Mouse (Mus musculus): Measurements from ENCODE around the gene Zfp775. TPM values are rescaled to one million over a fixed set of nuclear protein-coding genes. Genes with fewer than 3 reads are reported as not detected.

Gene Zfp775
- polyA plus RNA-seq, 1 experiment from 2014 or later = 5.2 TPM

GRCm38 (mm10) chr6:48581257-48581656 is 20.6 kb upstream of the Zfp775 start:
- ATAC-seq (ENCODE audit: insufficient read depth, low FRiP score) = no peak; the same call in 1 of the 2 replicates
- 30% methylated on average over 3 of the region's 3 CpGs for WGBS
- Histone ChIP-seq H3K27me3 (ENCODE audit: control insufficient read depth, insufficient read depth, low read length) (no peaks in the 10 kb centered on the region), H3K36me3 (ENCODE audit: control insufficient read depth, insufficient read depth, low read length) (no peaks in the 10 kb centered on the region), H3K4me2 (ENCODE audit: low read depth, low read length) (no peak overlapping the region), H3K4me3 (replicated peaks; ENCODE audit: low read length) (no peak overlapping the region), H3K9ac (ENCODE audit: low read length) (no peak overlapping the region), H3K4me1 (ENCODE audit: control insufficient read depth, insufficient read depth, low read length) (peaks cover 18% of the 10 kb centered on the region), H3K27ac (ENCODE audit: low read length) (no peak overlapping the region), H3K9me3 (replicated peaks; ENCODE audit: control insufficient read depth, low read length) (no peaks in the 10 kb centered on the region)

GRCm38 (mm10) chr6:48582037-48582436 is 19.8 kb upstream of the Zfp775 start:
- Histone ChIP-seq H3K27ac (ENCODE audit: low read length) (no peak overlapping the region), H3K4me3 (replicated peaks; ENCODE audit: low read length) (no peak overlapping the region), H3K27me3 (ENCODE audit: control insufficient read depth, insufficient read depth, low read length) (no peaks in the 10 kb centered on the region), H3K9me3 (replicated peaks; ENCODE audit: control insufficient read depth, low read length) (no peaks in the 10 kb centered on the region), H3K36me3 (ENCODE audit: control insufficient read depth, insufficient read depth, low read length) (no peaks in the 10 kb centered on the region), H3K4me1 (ENCODE audit: control insufficient read depth, insufficient read depth, low read length) (peaks cover 18% of the 10 kb centered on the region), H3K4me2 (ENCODE audit: low read depth, low read length) (no peak overlapping the region), H3K9ac (ENCODE audit: low read length) (no peak overlapping the region)
- ATAC-seq (ENCODE audit: insufficient read depth, low FRiP score) = no peak
- WGBS = 69% methylated on average over 3 of the region's 3 CpGs

- Histone ChIP-seq H3K9ac (ENCODE audit: low read length) (no peak within 1 kb of the TSS), H3K27me3 (ENCODE audit: control insufficient read depth, insufficient read depth, low read length) (no peaks in the 10 kb centered on the region), H3K4me2 (ENCODE audit: low read depth, low read length) (no peak within 1 kb of the TSS), H3K36me3 (ENCODE audit: control insufficient read depth, insufficient read depth, low read length) (no peaks in the 10 kb centered on the region), H3K4me1 (ENCODE audit: control insufficient read depth, insufficient read depth, low read length) (peaks cover 7% of the 10 kb centered on the region; the same call in 1 of the 2 replicates), H3K9me3 (replicated peaks; ENCODE audit: control insufficient read depth, low read length) (no peaks in the 10 kb centered on the region), H3K4me3 (replicated peaks; ENCODE audit: low read length) (no peak within 1 kb of the TSS), H3K27ac (ENCODE audit: low read length) (peak within 1 kb of the TSS; percentile 78)
- ATAC-seq (ENCODE audit: insufficient read depth, low FRiP score) = no peak
- 36% methylated on average over 6 of the region's 6 CpGs for WGBS
Observed at GRCm38 (mm10) chr6:48589194-48589750, 12.6 kb upstream of the Zfp775 start, which contains the start of gene Gm45021. Gene Gm45021, plus strand, starts transcription at chr6:48589610.

- ATAC-seq (ENCODE audit: insufficient read depth, low FRiP score) = no peak
- 74% methylated on average over 3 of the region's 3 CpGs for WGBS
Observed at GRCm38 (mm10) chr6:48591221-48591845, 10.5 kb upstream of the Zfp775 start.

GRCm38 (mm10) chr6:48591871-48592270 is 10.0 kb upstream of the Zfp775 start:
- Histone ChIP-seq H3K27ac (ENCODE audit: low read length) (no peak overlapping the region), H3K36me3 (ENCODE audit: control insufficient read depth, insufficient read depth, low read length) (peaks cover 10% of the 10 kb centered on the region), H3K9me3 (replicated peaks; ENCODE audit: control insufficient read depth, low read length) (peaks cover 12% of the 10 kb centered on the region), H3K4me2 (ENCODE audit: low read depth, low read length) (no peak overlapping the region), H3K4me1 (ENCODE audit: control insufficient read depth, insufficient read depth, low read length) (peaks cover 16% of the 10 kb centered on the region), H3K9ac (ENCODE audit: low read length) (no peak overlapping the region), H3K4me3 (replicated peaks; ENCODE audit: low read length) (no peak overlapping the region), H3K27me3 (ENCODE audit: control insufficient read depth, insufficient read depth, low read length) (no peaks in the 10 kb centered on the region)
- ATAC-seq (ENCODE audit: insufficient read depth, low FRiP score) = no peak
- 86% methylated on average over 6 of the region's 6 CpGs for WGBS

More at GRCm38 (mm10) chr6:48591221-48591845, 10.5 kb upstream of the Zfp775 start:
- H3K4me2 ChIP-seq (ENCODE audit: low read depth, low read length) = no peak overlapping the region
- H3K36me3 ChIP-seq (ENCODE audit: control insufficient read depth, insufficient read depth, low read length) = peaks cover 5% of the 10 kb centered on the region
- peaks cover 7% of the 10 kb centered on the region for H3K9me3 ChIP-seq (replicated peaks; ENCODE audit: control insufficient read depth, low read length)
- H3K9ac ChIP-seq (ENCODE audit: low read length) = no peak overlapping the region
- no peak overlapping the region for H3K27ac ChIP-seq (ENCODE audit: low read length)
- H3K4me3 ChIP-seq (replicated peaks; ENCODE audit: low read length) = no peak overlapping the region
- H3K27me3 ChIP-seq (ENCODE audit: control insufficient read depth, insufficient read depth, low read length) = no peaks in the 10 kb centered on the region
- peaks cover 16% of the 10 kb centered on the region for H3K4me1 ChIP-seq (ENCODE audit: control insufficient read depth, insufficient read depth, low read length)

- H3K4me1 ChIP-seq (ENCODE audit: control insufficient read depth, insufficient read depth, low read length) = peaks cover 16% of the 10 kb centered on the region
- 6% methylated on average over 45 of the region's 45 CpGs for WGBS
- no peaks in the 10 kb centered on the region for H3K27me3 ChIP-seq (ENCODE audit: control insufficient read depth, insufficient read depth, low read length)
- peak within 1 kb of the TSS; percentile 85 for H3K27ac ChIP-seq (ENCODE audit: low read length)
- peak; percentile 93 for ATAC-seq (ENCODE audit: insufficient read depth, low FRiP score)
- peak within 1 kb of the TSS; percentile 94 for H3K9ac ChIP-seq (ENCODE audit: low read length)
- peaks cover 25% of the 10 kb centered on the region for H3K36me3 ChIP-seq (ENCODE audit: control insufficient read depth, insufficient read depth, low read length)
- H3K4me3 ChIP-seq (replicated peaks; ENCODE audit: low read length) = peak within 1 kb of the TSS; percentile 87
- H3K4me2 ChIP-seq (ENCODE audit: low read depth, low read length) = peak within 1 kb of the TSS; percentile 67
- peaks cover 24% of the 10 kb centered on the region for H3K9me3 ChIP-seq (replicated peaks; ENCODE audit: control insufficient read depth, low read length)
Observed at GRCm38 (mm10) chr6:48593158-48594042, 8.5 kb upstream of the Zfp775 start, which contains the start of the genes Repin1 and Gm44965. Gene Repin1, plus strand, starts transcription at chr6:48593883. Gene Gm44965, plus strand, starts transcription at chr6:48593941.

- peak overlapping the region; percentile 67 for H3K4me2 ChIP-seq (ENCODE audit: low read depth, low read length)
- 1% methylated on average over 41 of the region's 41 CpGs for WGBS
- H3K36me3 ChIP-seq (ENCODE audit: control insufficient read depth, insufficient read depth, low read length) = peaks cover 32% of the 10 kb centered on the region
- H3K9me3 ChIP-seq (replicated peaks; ENCODE audit: control insufficient read depth, low read length) = peaks cover 24% of the 10 kb centered on the region
- peak overlapping the region; percentile 94 for H3K9ac ChIP-seq (ENCODE audit: low read length)
- peak overlapping the region; percentile 85 for H3K27ac ChIP-seq (ENCODE audit: low read length)
- peak; percentile 48 for ATAC-seq (ENCODE audit: insufficient read depth, low FRiP score)
- peaks cover 12% of the 10 kb centered on the region for H3K4me1 ChIP-seq (ENCODE audit: control insufficient read depth, insufficient read depth, low read length)
- H3K4me3 ChIP-seq (replicated peaks; ENCODE audit: low read length) = peak overlapping the region; percentile 87
- no peaks in the 10 kb centered on the region for H3K27me3 ChIP-seq (ENCODE audit: control insufficient read depth, insufficient read depth, low read length)
Observed at GRCm38 (mm10) chr6:48594043-48594738, 7.7 kb upstream of the Zfp775 start.

GRCm38 (mm10) chr6:48595278-48595677 is 6.6 kb upstream of the Zfp775 start:
- Histone ChIP-seq H3K9ac (ENCODE audit: low read length) (peak overlapping the region; percentile 94; the same call in 1 of the 2 replicates), H3K27me3 (ENCODE audit: control insufficient read depth, insufficient read depth, low read length) (no peaks in the 10 kb centered on the region), H3K4me3 (replicated peaks; ENCODE audit: low read length) (no peak overlapping the region), H3K4me2 (ENCODE audit: low read depth, low read length) (peak overlapping the region; percentile 67), H3K9me3 (replicated peaks; ENCODE audit: control insufficient read depth, low read length) (peaks cover 24% of the 10 kb centered on the region), H3K36me3 (ENCODE audit: control insufficient read depth, insufficient read depth, low read length) (peaks cover 37% of the 10 kb centered on the region), H3K27ac (ENCODE audit: low read length) (no peak overlapping the region), H3K4me1 (ENCODE audit: control insufficient read depth, insufficient read depth, low read length) (peaks cover 9% of the 10 kb centered on the region)
- 53% methylated on average over 1 of the region's 1 CpGs for WGBS
- no peak for ATAC-seq (ENCODE audit: insufficient read depth, low FRiP score)
